Mouse (Mus musculus) hindbrain, embryonic 16.5 days (tissue): ENCODE results near the gene St6galnac5. TPM values are rescaled to one million over a fixed set of nuclear protein-coding genes. Genes with fewer than 3 reads are reported as not detected.
A peak's percentile ranks its signal among the peaks of the same experiment; 100 is the strongest.

Source experiments
- ATAC-seq: fragments of 200-750 bp; cut with Nextera tagmentation; 2 replicates; pipeline ENCODE4 v1.8.0; 2017; ENCODE audit warnings: moderate TSS enrichment, moderate library complexity
- H3K27ac ChIP-seq: fragments of 300-500 bp; sonication (generic); 2 replicates; pipeline ENCODE4 v1.5.1; 2014; ENCODE audit warnings: low read depth, mild to moderate bottlenecking, control low read depth, low read length, moderate library complexity
- H3K27me3 ChIP-seq: fragments of 300-500 bp; sonication (generic); replicated peaks from 2 replicates; pipeline ENCODE4 v1.6.1; 2014; ENCODE audit warnings: low read length; ENCODE audit not compliant: control insufficient read depth, insufficient read depth
- H3K36me3 ChIP-seq: fragments of 300-500 bp; sonication (generic); 2 replicates; pipeline ENCODE4 v1.6.1; 2014; ENCODE audit warnings: mild to moderate bottlenecking, low read length, moderate library complexity, mixed read lengths; ENCODE audit not compliant: control insufficient read depth, insufficient read depth
- H3K4me1 ChIP-seq: fragments of 300-500 bp; sonication (generic); 2 replicates; pipeline ENCODE4 v1.6.1; 2014; ENCODE audit warnings: low read depth, low read length; ENCODE audit not compliant: control insufficient read depth, insufficient read depth
- H3K4me2 ChIP-seq: fragments of 300-500 bp; sonication (generic); 2 replicates; pipeline ENCODE4 v1.6.1; 2014; ENCODE audit warnings: mild to moderate bottlenecking, low read length, control low read depth, moderate library complexity
- H3K4me3 ChIP-seq: fragments of 300-500 bp; sonication (generic); 2 replicates; pipeline ENCODE4 v1.5.1; 2014; ENCODE audit warnings: mild to moderate bottlenecking, low read length, control low read depth, moderate library complexity
- H3K9ac ChIP-seq: fragments of 300-500 bp; sonication (generic); 2 replicates; pipeline ENCODE4 v1.6.1; 2014; ENCODE audit warnings: low read depth, mild to moderate bottlenecking, control low read depth, low read length, moderate library complexity
- H3K9me3 ChIP-seq: fragments of 300-500 bp; sonication (generic); 2 replicates; pipeline ENCODE4 v1.6.1; 2014; ENCODE audit warnings: mild to moderate bottlenecking, low read length, moderate library complexity; ENCODE audit not compliant: control insufficient read depth
- WGBS: fragments of 180-500 bp; shearing (Covaris S2); extraction: QIAGEN DNeasy Blood & Tissue Kit; methylation state at CpG from one replicate; pipeline ENCODE4 v1.1.7; 2014; 5-methylcytosine and 5-hydroxymethylcytosine counted together
- polyA plus RNA-seq: library from polyadenylated mRNA; unstranded; fragments of >200 nt; fragmentation: Nextera tagmentation; extraction: Ambion mirVana; gene quantifications from 2 replicates; pipeline ENCODE4 v1.2.1, GENCODE M21; 2015

Gene St6galnac5
- polyA plus RNA-seq, 1 experiment from 2014 or later: 21.1 TPM

- Histone ChIP-seq H3K4me1 (peaks cover 5% of the 10 kb centered on the region), H3K36me3 (no peaks in the 10 kb centered on the region), H3K27me3 (no peaks in the 10 kb centered on the region), H3K27ac (no peak overlapping the region), H3K9ac (no peak overlapping the region), H3K4me2 (no peak overlapping the region), H3K4me3 (no peak overlapping the region), H3K9me3 (no peaks in the 10 kb centered on the region)
- no peak for ATAC-seq
- WGBS: 37% methylated on average over 3 of the region's 3 CpGs
Measured at GRCm38 (mm10) chr3:152842648-152843047, 139.4 kb downstream of the St6galnac5 start.

- no peak overlapping the region for H3K9ac ChIP-seq
- WGBS: 70% methylated on average over 6 of the region's 6 CpGs
- H3K9me3 ChIP-seq: no peaks in the 10 kb centered on the region
- H3K4me1 ChIP-seq: peaks cover 5% of the 10 kb centered on the region
- ATAC-seq: peak; percentile 22; the same call in 1 of the 2 replicates
- no peaks in the 10 kb centered on the region for H3K27me3 ChIP-seq
- H3K27ac ChIP-seq: 0 out of 2 replicates have a peak overlapping the region, but pooled peaks have one; percentile 39
- no peak overlapping the region for H3K4me2 ChIP-seq
- H3K36me3 ChIP-seq: no peaks in the 10 kb centered on the region
- H3K4me3 ChIP-seq: no peak overlapping the region
Measured at GRCm38 (mm10) chr3:152841264-152841663, 140.8 kb downstream of the St6galnac5 start.

- Histone ChIP-seq H3K4me3 (no peak overlapping the region), H3K9ac (no peak overlapping the region), H3K36me3 (no peaks in the 10 kb centered on the region; the same call in 1 of the 2 replicates), H3K4me2 (no peak overlapping the region), H3K27me3 (no peaks in the 10 kb centered on the region), H3K4me1 (peaks cover 5% of the 10 kb centered on the region; the same call in 1 of the 2 replicates), H3K9me3 (no peaks in the 10 kb centered on the region), H3K27ac (no peak overlapping the region)
- no peak for ATAC-seq
- 71% methylated on average over 1 of the region's 1 CpGs for WGBS
Measured at GRCm38 (mm10) chr3:152837938-152838337, 144.1 kb downstream of the St6galnac5 start.

- Histone ChIP-seq H3K4me2 (no peak overlapping the region), H3K9ac (no peak overlapping the region), H3K4me3 (no peak overlapping the region), H3K36me3 (no peaks in the 10 kb centered on the region; the same call in 1 of the 2 replicates), H3K27ac (no peak overlapping the region), H3K4me1 (peaks cover 5% of the 10 kb centered on the region; the same call in 1 of the 2 replicates), H3K27me3 (no peaks in the 10 kb centered on the region), H3K9me3 (no peaks in the 10 kb centered on the region)
- 71% methylated on average over 2 of the region's 2 CpGs for WGBS
- no peak for ATAC-seq
Measured at GRCm38 (mm10) chr3:152837407-152837806, 144.6 kb downstream of the St6galnac5 start.

GRCm38 (mm10) chr3:152832436-152832835 is 149.6 kb downstream of the St6galnac5 start:
- no peak overlapping the region for H3K27ac ChIP-seq
- H3K4me1 ChIP-seq: no peaks in the 10 kb centered on the region
- H3K9me3 ChIP-seq: no peaks in the 10 kb centered on the region
- ATAC-seq: no peak
- H3K9ac ChIP-seq: no peak overlapping the region
- WGBS: 68% methylated on average over 4 of the region's 4 CpGs
- no peaks in the 10 kb centered on the region for H3K27me3 ChIP-seq
- H3K4me3 ChIP-seq: no peak overlapping the region
- H3K36me3 ChIP-seq: no peaks in the 10 kb centered on the region; the same call in 1 of the 2 replicates
- no peak overlapping the region for H3K4me2 ChIP-seq

- ATAC-seq: no peak
- Histone ChIP-seq H3K27me3 (no peaks in the 10 kb centered on the region), H3K4me1 (no peaks in the 10 kb centered on the region), H3K4me3 (no peak overlapping the region), H3K4me2 (no peak overlapping the region), H3K9me3 (no peaks in the 10 kb centered on the region), H3K36me3 (no peaks in the 10 kb centered on the region; the same call in 1 of the 2 replicates), H3K9ac (no peak overlapping the region), H3K27ac (no peak overlapping the region)
- 59% methylated on average over 9 of the region's 9 CpGs for WGBS
Measured at GRCm38 (mm10) chr3:152831974-152832373, 150.1 kb downstream of the St6galnac5 start.

- Histone ChIP-seq H3K4me3 (no peak overlapping the region), H3K4me2 (no peak overlapping the region), H3K27me3 (no peaks in the 10 kb centered on the region), H3K9me3 (no peaks in the 10 kb centered on the region), H3K27ac (no peak overlapping the region), H3K36me3 (no peaks in the 10 kb centered on the region; the same call in 1 of the 2 replicates), H3K9ac (no peak overlapping the region), H3K4me1 (no peaks in the 10 kb centered on the region)
- WGBS: 71% methylated on average over 3 of the region's 3 CpGs
- no peak for ATAC-seq
Measured at GRCm38 (mm10) chr3:152831377-152831776, 150.7 kb downstream of the St6galnac5 start.

GRCm38 (mm10) chr3:152821202-152821601 is 160.8 kb downstream of the St6galnac5 start:
- no peaks in the 10 kb centered on the region; the same call in 1 of the 2 replicates for H3K4me1 ChIP-seq
- no peak overlapping the region for H3K27ac ChIP-seq
- H3K27me3 ChIP-seq: no peaks in the 10 kb centered on the region
- no peak overlapping the region for H3K4me3 ChIP-seq
- H3K36me3 ChIP-seq: no peaks in the 10 kb centered on the region
- H3K9me3 ChIP-seq: no peaks in the 10 kb centered on the region
- H3K9ac ChIP-seq: no peak overlapping the region
- 68% methylated on average over 14 of the region's 14 CpGs for WGBS
- H3K4me2 ChIP-seq: no peak overlapping the region
- ATAC-seq: no peak

- Histone ChIP-seq H3K4me2 (no peak overlapping the region), H3K9me3 (no peaks in the 10 kb centered on the region), H3K27me3 (no peaks in the 10 kb centered on the region), H3K27ac (no peak overlapping the region), H3K4me3 (no peak overlapping the region), H3K4me1 (no peaks in the 10 kb centered on the region; the same call in 1 of the 2 replicates), H3K9ac (no peak overlapping the region), H3K36me3 (no peaks in the 10 kb centered on the region)
- 79% methylated on average over 3 of the region's 3 CpGs for WGBS
- ATAC-seq: no peak
Measured at GRCm38 (mm10) chr3:152820406-152820805, 161.6 kb downstream of the St6galnac5 start.
